33 mouse cellular contexts compared by ENCODE assay signal in genomic region chr11:4279909-4280308, GRCm38 (mm10). TPM values are rescaled to one million over a fixed set of nuclear protein-coding genes. Genes with fewer than 3 reads are reported as not detected.
DNase-seq lines count a peak whose midpoint lies in the region; ATAC-seq and TF ChIP-seq lines count a peak whose summit lies in the region.
"Had no signal": no experiment of that assay in that cellular context is flagged by ENCODE, and none has a peak within 500 bp of the region (broad histone marks: within the 10 kb centered on the region; RNA-seq: fewer than 3 reads in every experiment).

No protein-coding gene starts in this region.

- no peak overlapping the region for H3K27ac ChIP-seq in heart, embryonic 16.5 days (ENCODE audit: low read length)
- no peak overlapping the region for H3K27ac ChIP-seq in midbrain, postnatal 0 days (ENCODE audit: low read depth, low read length)
- no peak overlapping the region for H3K27ac ChIP-seq in midbrain, embryonic 14.5 days (replicated peaks; ENCODE audit: low read depth, low read length)
- H3K27ac ChIP-seq in limb, embryonic 10.5 days = peak overlapping the region; percentile 50
- no peak overlapping the region for H3K27ac ChIP-seq in intestine, embryonic 16.5 days (ENCODE audit: low read length)
- H3K27ac ChIP-seq: heart, embryonic 10.5 days; hindbrain, embryonic 12.5 days; limb, embryonic 12.5 days; liver, embryonic 13.5 days; midbrain, embryonic 13.5 days; neural tube, embryonic 15.5 days; stomach, embryonic 15.5 days had no signal

- no peak; the same call in 1 of the 2 replicates for ATAC-seq in heart, embryonic 16.5 days (replicated peaks; ENCODE audit: extremely low read depth, insufficient read depth, low FRiP score)
- ATAC-seq in midbrain, postnatal 0 days (ENCODE audit: low FRiP score) = no peak
- no peak for ATAC-seq in midbrain, embryonic 14.5 days (ENCODE audit: low FRiP score, low TSS enrichment)
- ATAC-seq in intestine, embryonic 16.5 days = no peak
- no peak for ATAC-seq in activated CD4-positive, CD25-positive, alpha-beta regulatory T cell, adult 4 months
- ATAC-seq: forebrain, embryonic 14.5 days; lung, postnatal 0 days; midbrain, embryonic 13.5 days had no signal

- no peak overlapping the region for H3K4me2 ChIP-seq in heart, embryonic 16.5 days (ENCODE audit: low read depth, low read length)
- no peak overlapping the region for H3K4me2 ChIP-seq in midbrain, postnatal 0 days (ENCODE audit: low read depth, low read length, poor library complexity, severe bottlenecking)
- H3K4me2 ChIP-seq in midbrain, embryonic 14.5 days (ENCODE audit: low read length) = no peak overlapping the region
- no peak overlapping the region for H3K4me2 ChIP-seq in intestine, embryonic 16.5 days (ENCODE audit: low read depth, low read length)
- H3K4me2 ChIP-seq: hindbrain, embryonic 12.5 days; limb, embryonic 12.5 days; liver, embryonic 13.5 days; midbrain, embryonic 13.5 days; neural tube, embryonic 15.5 days; stomach, embryonic 15.5 days had no signal

- H3K27me3 ChIP-seq in heart, embryonic 16.5 days (ENCODE audit: control insufficient read depth, insufficient read depth, low read length) = no peaks in the 10 kb centered on the region
- H3K27me3 ChIP-seq in midbrain, postnatal 0 days (ENCODE audit: insufficient read depth, low read length) = no peaks in the 10 kb centered on the region
- no peaks in the 10 kb centered on the region for H3K27me3 ChIP-seq in midbrain, embryonic 14.5 days (ENCODE audit: control insufficient read depth, insufficient read depth, low read length)
- no peaks in the 10 kb centered on the region for H3K27me3 ChIP-seq in limb, embryonic 10.5 days (ENCODE audit: low read depth, poor library complexity, severe bottlenecking)
- H3K27me3 ChIP-seq in intestine, embryonic 16.5 days (replicated peaks; ENCODE audit: control insufficient read depth, insufficient read depth, low read length) = no peaks in the 10 kb centered on the region
- H3K27me3 ChIP-seq: hindbrain, embryonic 12.5 days; limb, embryonic 12.5 days; midbrain, embryonic 13.5 days; neural tube, embryonic 15.5 days; stomach, embryonic 15.5 days had no signal

- H3K9me3 ChIP-seq in heart, embryonic 16.5 days (replicated peaks; ENCODE audit: control insufficient read depth, low read length) = no peaks in the 10 kb centered on the region
- H3K9me3 ChIP-seq in midbrain, postnatal 0 days (ENCODE audit: low read length) = no peaks in the 10 kb centered on the region
- no peaks in the 10 kb centered on the region for H3K9me3 ChIP-seq in midbrain, embryonic 14.5 days (ENCODE audit: control insufficient read depth, low read length)
- H3K9me3 ChIP-seq in limb, embryonic 10.5 days (replicated peaks) = no peaks in the 10 kb centered on the region
- H3K9me3 ChIP-seq in intestine, embryonic 16.5 days (ENCODE audit: control insufficient read depth, low read length) = no peaks in the 10 kb centered on the region
- H3K9me3 ChIP-seq: heart, embryonic 10.5 days; hindbrain, embryonic 12.5 days; limb, embryonic 12.5 days; liver, embryonic 13.5 days; midbrain, embryonic 13.5 days; neural tube, embryonic 15.5 days; stomach, embryonic 15.5 days had no signal

- DNase-seq in heart, postnatal 25 days (ENCODE audit: low spot score) = no peak
- peak; percentile 21 for DNase-seq in midbrain, postnatal 0 days (ENCODE audit: low spot score)
- DNase-seq in midbrain, embryonic 14.5 days = no peak
- DNase-seq in limb, embryonic 10.5 days (ENCODE audit: low spot score) = no peak
- DNase-seq: adrenal gland, postnatal 25 days; cerebellum, adult 11-12 months; cerebellum, adult 9-11 months; gastrocnemius, postnatal 25 days; heart, adult 11 months; kidney, adult 8-10 months; kidney, postnatal 10 days; layer of hippocampus, postnatal 36 days; liver, embryonic 13.5 days; lung, adult 18-20 months; lung, postnatal 4 days; retina, postnatal 1 day; right cerebral cortex, postnatal 14 days; thymus, adult 2 months; thymus, postnatal 36 days had no signal

- peak overlapping the region; percentile 22; the same call in 1 of the 2 replicates for H3K9ac ChIP-seq in heart, embryonic 16.5 days (ENCODE audit: low read length)
- H3K9ac ChIP-seq in midbrain, postnatal 0 days (replicated peaks; ENCODE audit: low read length, poor library complexity, severe bottlenecking) = no peak overlapping the region
- H3K9ac ChIP-seq in midbrain, embryonic 14.5 days (replicated peaks; ENCODE audit: low read length) = no peak overlapping the region
- no peak overlapping the region for H3K9ac ChIP-seq in intestine, embryonic 16.5 days (ENCODE audit: low read depth, low read length)
- H3K9ac ChIP-seq: hindbrain, embryonic 12.5 days; limb, embryonic 12.5 days; liver, embryonic 13.5 days; midbrain, embryonic 13.5 days; neural tube, embryonic 15.5 days; stomach, embryonic 15.5 days had no signal

- no peak for TF ChIP-seq CTCF in midbrain, postnatal 0 days (IDR thresholded peaks at IDR 0.05)

- H3K4me3 ChIP-seq in heart, embryonic 16.5 days (ENCODE audit: low read length) = no peak overlapping the region
- H3K4me3 ChIP-seq in midbrain, postnatal 0 days (ENCODE audit: low read depth, low read length) = no peak overlapping the region
- H3K4me3 ChIP-seq in midbrain, embryonic 14.5 days (replicated peaks; ENCODE audit: low read depth, low read length) = no peak overlapping the region
- H3K4me3 ChIP-seq in limb, embryonic 10.5 days = no peak overlapping the region
- no peak overlapping the region for H3K4me3 ChIP-seq in intestine, embryonic 16.5 days (ENCODE audit: low read length)
- H3K4me3 ChIP-seq: heart, embryonic 10.5 days; hindbrain, embryonic 12.5 days; limb, embryonic 12.5 days; liver, embryonic 13.5 days; midbrain, embryonic 13.5 days; neural tube, embryonic 15.5 days; stomach, embryonic 15.5 days had no signal

- peaks cover 17% of the 10 kb centered on the region for H3K4me1 ChIP-seq in heart, embryonic 16.5 days (ENCODE audit: control insufficient read depth, insufficient read depth, low read length)
- no peaks in the 10 kb centered on the region for H3K4me1 ChIP-seq in midbrain, postnatal 0 days (ENCODE audit: insufficient read depth, low read length)
- no peaks in the 10 kb centered on the region for H3K4me1 ChIP-seq in midbrain, embryonic 14.5 days (ENCODE audit: control insufficient read depth, insufficient read depth, low read length)
- H3K4me1 ChIP-seq in limb, embryonic 10.5 days = peaks cover 35% of the 10 kb centered on the region
- peaks cover 6% of the 10 kb centered on the region; the same call in 1 of the 2 replicates for H3K4me1 ChIP-seq in intestine, embryonic 16.5 days (ENCODE audit: control insufficient read depth, insufficient read depth, low read length)
- H3K4me1 ChIP-seq: liver, embryonic 13.5 days; midbrain, embryonic 13.5 days; neural tube, embryonic 15.5 days had no signal

- WGBS in heart, embryonic 16.5 days = 52% methylated on average over 7 of the region's 7 CpGs
- WGBS in midbrain, postnatal 0 days = 67% methylated on average over 6 of the region's 7 CpGs
- WGBS in midbrain, embryonic 14.5 days = 56% methylated on average over 7 of the region's 7 CpGs
- 70% methylated on average over 7 of the region's 7 CpGs for WGBS in limb, embryonic 10.5 days
- 67% methylated on average over 6 of the region's 7 CpGs for WGBS in intestine, embryonic 16.5 days

- intact Hi-C loops in heart, postnatal 25 days (cut with DNase I) = no loop called here

- H3K36me3 ChIP-seq in heart, embryonic 16.5 days (ENCODE audit: control insufficient read depth, insufficient read depth) = no peaks in the 10 kb centered on the region
- no peaks in the 10 kb centered on the region for H3K36me3 ChIP-seq in midbrain, postnatal 0 days (ENCODE audit: insufficient read depth, low read length)
- H3K36me3 ChIP-seq in midbrain, embryonic 14.5 days (ENCODE audit: control insufficient read depth, insufficient read depth, low read length) = no peaks in the 10 kb centered on the region
- no peaks in the 10 kb centered on the region for H3K36me3 ChIP-seq in limb, embryonic 10.5 days
- no peaks in the 10 kb centered on the region for H3K36me3 ChIP-seq in intestine, embryonic 16.5 days (ENCODE audit: control insufficient read depth, insufficient read depth, low read length)
- H3K36me3 ChIP-seq: heart, embryonic 10.5 days; hindbrain, embryonic 12.5 days; limb, embryonic 12.5 days; liver, embryonic 13.5 days; midbrain, embryonic 13.5 days; neural tube, embryonic 15.5 days; stomach, embryonic 15.5 days had no signal

RNA-seq across cellular contexts. Expression of gene Lif, which starts 22.6 kb away (rescaled TPM):
- 0.15 and 0.20 TPM in 2 replicates for polyA plus RNA-seq in heart, embryonic 16.5 days (2015; fragmentation: Nextera tagmentation; extraction: Ambion mirVana)
- total RNA-seq in heart, postnatal 25 days (2021) = under 1 TPM; 0.17 to 0.55 TPM
- 0.05 TPM in 2 replicates for total RNA-seq in midbrain, postnatal 0 days (2014; rRNA removed)
- 0.05 TPM in 1 of 2 replicates, not detected in the other for polyA plus RNA-seq in midbrain, postnatal 0 days (2015; fragmentation: Nextera tagmentation; extraction: Ambion mirVana)
- not detected in 2 replicates for polyA plus RNA-seq in midbrain, embryonic 14.5 days (2014; fragmentation: Nextera tagmentation; extraction: Ambion mirVana)
- polyA plus RNA-seq in limb, embryonic 10.5 days (2016; fragmentation: Nextera tagmentation; extraction: Ambion mirVana) = 0.05 and 0.06 TPM in 2 replicates
- polyA plus RNA-seq in intestine, embryonic 16.5 days (2015; fragmentation: Nextera tagmentation; extraction: Ambion mirVana) = 0.95 and 0.98 TPM in 2 replicates
- 1 to 10 TPM; 2.9 to 6.6 TPM for polyA plus RNA-seq in activated CD4-positive, CD25-positive, alpha-beta regulatory T cell, adult 4 months (2017; shearing (Covaris generic))
- polyA plus RNA-seq: forebrain, embryonic 14.5 days; hindbrain, embryonic 12.5 days; liver, embryonic 13.5 days had no signal

RNA-seq across cellular contexts. Expression of gene Osm, which starts 43.7 kb away (rescaled TPM):
- 0.21 and 0.33 TPM in 2 replicates for polyA plus RNA-seq in heart, embryonic 16.5 days (2015; fragmentation: Nextera tagmentation; extraction: Ambion mirVana)
- total RNA-seq in heart, postnatal 25 days (2021) = not detected
- total RNA-seq in midbrain, postnatal 0 days (2014; rRNA removed) = 0.16 TPM in 1 of 2 replicates, not detected in the other
- polyA plus RNA-seq in midbrain, postnatal 0 days (2015; fragmentation: Nextera tagmentation; extraction: Ambion mirVana) = 0.10 and 0.14 TPM in 2 replicates
- 0.12 TPM in 1 of 2 replicates, not detected in the other for polyA plus RNA-seq in midbrain, embryonic 14.5 days (2014; fragmentation: Nextera tagmentation; extraction: Ambion mirVana)
- not detected in 2 replicates for polyA plus RNA-seq in limb, embryonic 10.5 days (2016; fragmentation: Nextera tagmentation; extraction: Ambion mirVana)
- polyA plus RNA-seq in intestine, embryonic 16.5 days (2015; fragmentation: Nextera tagmentation; extraction: Ambion mirVana) = 0.07 and 0.12 TPM in 2 replicates
- polyA plus RNA-seq in activated CD4-positive, CD25-positive, alpha-beta regulatory T cell, adult 4 months (2017; shearing (Covaris generic)) = 10 to 100 TPM; 18.0 to 19.8 TPM
- total RNA-seq: adrenal gland, postnatal 25 days; gastrocnemius, adult 18-20 months; gastrocnemius, postnatal 25 days; layer of hippocampus, postnatal 36 days; left cerebral cortex, postnatal 10 days had no signal
- polyA plus RNA-seq: hindbrain, embryonic 12.5 days; intestine, embryonic 14.5 days; limb, embryonic 12.5 days; midbrain, embryonic 13.5 days; neural tube, embryonic 15.5 days had no signal

Comparison
In these comparisons a context has a peak if more than half of its experiments do, and no peak if none do; other contexts are left out.
1. RNA of gene Osm, which starts 43.7 kb away (polyA plus RNA-seq): 18.0 to 19.8 TPM in activated CD4-positive, CD25-positive, alpha-beta regulatory T cell, adult 4 months; 0.21 to 0.33 TPM in heart, embryonic 16.5 days, 0.10 to 0.14 TPM in midbrain, postnatal 0 days, 0.07 to 0.12 TPM in intestine, embryonic 16.5 days, 0.12 TPM in midbrain, embryonic 14.5 days and not detected in limb, embryonic 10.5 days; every median in the first group is over 10 times any median in the second.